Mouse (Mus musculus): Measurements from ENCODE around the gene Acad12. TPM values are rescaled to one million over a fixed set of nuclear protein-coding genes. Genes with fewer than 3 reads are reported as not detected.

Acad12 gene
- polyA plus RNA-seq, 1 experiment from 2014 or later: 2.0 TPM

- Histone ChIP-seq H3K4me1 (ENCODE audit: control insufficient read depth, insufficient read depth, low read length) (peaks cover 9% of the 10 kb centered on the region), H3K36me3 (ENCODE audit: control insufficient read depth, insufficient read depth, low read length) (peaks cover 9% of the 10 kb centered on the region), H3K4me2 (ENCODE audit: low read depth, low read length) (no peak overlapping the region), H3K27me3 (replicated peaks; ENCODE audit: control insufficient read depth, insufficient read depth, low read length) (no peaks in the 10 kb centered on the region), H3K4me3 (ENCODE audit: low read depth, low read length) (no peak overlapping the region), H3K27ac (replicated peaks; ENCODE audit: low read depth, low read length) (no peak overlapping the region), H3K9ac (ENCODE audit: low read depth, low read length) (no peak overlapping the region), H3K9me3 (ENCODE audit: control insufficient read depth, low read length) (no peaks in the 10 kb centered on the region)
- no peak for ATAC-seq (ENCODE audit: low read depth)
- no peak for DNase-seq (ENCODE audit: low spot score)
- 92% methylated on average over 10 of the region's 10 CpGs for WGBS
These were observed 33.7 kb downstream of the Acad12 start for GRCm38 (mm10) chr5:121585005-121585404.

- peak; percentile 81 for DNase-seq (ENCODE audit: low spot score)
- Histone ChIP-seq H3K9ac (ENCODE audit: low read depth, low read length) (no peak overlapping the region), H3K27ac (replicated peaks; ENCODE audit: low read depth, low read length) (no peak overlapping the region), H3K27me3 (replicated peaks; ENCODE audit: control insufficient read depth, insufficient read depth, low read length) (no peaks in the 10 kb centered on the region), H3K4me2 (ENCODE audit: low read depth, low read length) (no peak overlapping the region), H3K4me3 (ENCODE audit: low read depth, low read length) (no peak overlapping the region), H3K9me3 (ENCODE audit: control insufficient read depth, low read length) (no peaks in the 10 kb centered on the region), H3K36me3 (ENCODE audit: control insufficient read depth, insufficient read depth, low read length) (peaks cover 19% of the 10 kb centered on the region), H3K4me1 (ENCODE audit: control insufficient read depth, insufficient read depth, low read length) (peaks cover 9% of the 10 kb centered on the region)
- WGBS: 57% methylated on average over 10 of the region's 12 CpGs
- ATAC-seq (ENCODE audit: low read depth): peak; percentile 75; the same call in 1 of the 2 replicates
These were observed 34.8 kb downstream of the Acad12 start for GRCm38 (mm10) chr5:121583765-121584501.

GRCm38 (mm10) chr5:121581945-121582344 lies 36.8 kb downstream of the Acad12 start:
- 86% methylated on average over 8 of the region's 8 CpGs for WGBS
- Histone ChIP-seq H3K27ac (replicated peaks; ENCODE audit: low read depth, low read length) (no peak overlapping the region), H3K4me1 (ENCODE audit: control insufficient read depth, insufficient read depth, low read length) (peaks cover 9% of the 10 kb centered on the region), H3K9me3 (ENCODE audit: control insufficient read depth, low read length) (no peaks in the 10 kb centered on the region), H3K36me3 (ENCODE audit: control insufficient read depth, insufficient read depth, low read length) (peaks cover 30% of the 10 kb centered on the region), H3K4me3 (ENCODE audit: low read depth, low read length) (no peak overlapping the region), H3K4me2 (ENCODE audit: low read depth, low read length) (no peak overlapping the region), H3K9ac (ENCODE audit: low read depth, low read length) (no peak overlapping the region), H3K27me3 (replicated peaks; ENCODE audit: control insufficient read depth, insufficient read depth, low read length) (no peaks in the 10 kb centered on the region)
- DNase-seq (ENCODE audit: low spot score): no peak
- no peak for ATAC-seq (ENCODE audit: low read depth)

GRCm38 (mm10) chr5:121576927-121577488 lies 41.7 kb downstream of the Acad12 start:
- no peak for ATAC-seq (ENCODE audit: low read depth)
- H3K36me3 ChIP-seq (ENCODE audit: control insufficient read depth, insufficient read depth, low read length): peaks cover 61% of the 10 kb centered on the region
- no peaks in the 10 kb centered on the region for H3K27me3 ChIP-seq (replicated peaks; ENCODE audit: control insufficient read depth, insufficient read depth, low read length)

GRCm38 (mm10) chr5:121575867-121576266 lies 42.9 kb downstream of the Acad12 start:
- Histone ChIP-seq H3K4me3 (ENCODE audit: low read depth, low read length) (no peak overlapping the region), H3K27ac (replicated peaks; ENCODE audit: low read depth, low read length) (no peak overlapping the region), H3K36me3 (ENCODE audit: control insufficient read depth, insufficient read depth, low read length) (peaks cover 72% of the 10 kb centered on the region), H3K4me1 (ENCODE audit: control insufficient read depth, insufficient read depth, low read length) (no peaks in the 10 kb centered on the region), H3K9ac (ENCODE audit: low read depth, low read length) (no peak overlapping the region), H3K27me3 (replicated peaks; ENCODE audit: control insufficient read depth, insufficient read depth, low read length) (no peaks in the 10 kb centered on the region), H3K9me3 (ENCODE audit: control insufficient read depth, low read length) (no peaks in the 10 kb centered on the region), H3K4me2 (ENCODE audit: low read depth, low read length) (no peak overlapping the region)
- WGBS: 93% methylated on average over 11 of the region's 11 CpGs
- ATAC-seq (ENCODE audit: low read depth): no peak
- no peak for DNase-seq (ENCODE audit: low spot score)

More at GRCm38 (mm10) chr5:121576927-121577488, 41.7 kb downstream of the Acad12 start:
- H3K9ac ChIP-seq (ENCODE audit: low read depth, low read length): no peak overlapping the region
- no peak overlapping the region for H3K27ac ChIP-seq (replicated peaks; ENCODE audit: low read depth, low read length)
- DNase-seq (ENCODE audit: low spot score): no peak
- H3K4me3 ChIP-seq (ENCODE audit: low read depth, low read length): no peak overlapping the region
- H3K4me2 ChIP-seq (ENCODE audit: low read depth, low read length): no peak overlapping the region
- 80% methylated on average over 11 of the region's 11 CpGs for WGBS
- H3K9me3 ChIP-seq (ENCODE audit: control insufficient read depth, low read length): no peaks in the 10 kb centered on the region
- no peaks in the 10 kb centered on the region for H3K4me1 ChIP-seq (ENCODE audit: control insufficient read depth, insufficient read depth, low read length)

- no peak for DNase-seq (ENCODE audit: low spot score)
- Histone ChIP-seq H3K36me3 (ENCODE audit: control insufficient read depth, insufficient read depth, low read length) (peaks cover 71% of the 10 kb centered on the region), H3K4me2 (ENCODE audit: low read depth, low read length) (no peak overlapping the region), H3K27me3 (replicated peaks; ENCODE audit: control insufficient read depth, insufficient read depth, low read length) (no peaks in the 10 kb centered on the region), H3K9ac (ENCODE audit: low read depth, low read length) (no peak overlapping the region), H3K27ac (replicated peaks; ENCODE audit: low read depth, low read length) (no peak overlapping the region), H3K9me3 (ENCODE audit: control insufficient read depth, low read length) (no peaks in the 10 kb centered on the region), H3K4me3 (ENCODE audit: low read depth, low read length) (no peak overlapping the region), H3K4me1 (ENCODE audit: control insufficient read depth, insufficient read depth, low read length) (no peaks in the 10 kb centered on the region)
- WGBS: 89% methylated on average over 13 of the region's 13 CpGs
- ATAC-seq (ENCODE audit: low read depth): no peak
These were observed 44.6 kb downstream of the Acad12 start for GRCm38 (mm10) chr5:121574145-121574544.

GRCm38 (mm10) chr5:121570787-121571186 lies 48.0 kb downstream of the Acad12 start:
- H3K4me2 ChIP-seq (ENCODE audit: low read depth, low read length): no peak overlapping the region
- WGBS: 77% methylated on average over 1 of the region's 1 CpGs
- peaks cover 61% of the 10 kb centered on the region for H3K36me3 ChIP-seq (ENCODE audit: control insufficient read depth, insufficient read depth, low read length)
- H3K9me3 ChIP-seq (ENCODE audit: control insufficient read depth, low read length): no peaks in the 10 kb centered on the region
- H3K9ac ChIP-seq (ENCODE audit: low read depth, low read length): no peak overlapping the region
- no peak overlapping the region for H3K4me3 ChIP-seq (ENCODE audit: low read depth, low read length)
- no peak overlapping the region for H3K27ac ChIP-seq (replicated peaks; ENCODE audit: low read depth, low read length)
- H3K27me3 ChIP-seq (replicated peaks; ENCODE audit: control insufficient read depth, insufficient read depth, low read length): no peaks in the 10 kb centered on the region
- ATAC-seq (ENCODE audit: low read depth): no peak
- DNase-seq (ENCODE audit: low spot score): no peak
- no peaks in the 10 kb centered on the region for H3K4me1 ChIP-seq (ENCODE audit: control insufficient read depth, insufficient read depth, low read length)

GRCm38 (mm10) chr5:121569881-121570420 lies 48.8 kb downstream of the Acad12 start:
- peaks cover 52% of the 10 kb centered on the region for H3K36me3 ChIP-seq (ENCODE audit: control insufficient read depth, insufficient read depth, low read length)
- no peak overlapping the region for H3K27ac ChIP-seq (replicated peaks; ENCODE audit: low read depth, low read length)
- H3K4me3 ChIP-seq (ENCODE audit: low read depth, low read length): no peak overlapping the region
- no peaks in the 10 kb centered on the region for H3K27me3 ChIP-seq (replicated peaks; ENCODE audit: control insufficient read depth, insufficient read depth, low read length)
- no peak for ATAC-seq (ENCODE audit: low read depth)
- H3K9ac ChIP-seq (ENCODE audit: low read depth, low read length): no peak overlapping the region
- H3K4me2 ChIP-seq (ENCODE audit: low read depth, low read length): no peak overlapping the region
- H3K9me3 ChIP-seq (ENCODE audit: control insufficient read depth, low read length): no peaks in the 10 kb centered on the region
- no peaks in the 10 kb centered on the region for H3K4me1 ChIP-seq (ENCODE audit: control insufficient read depth, insufficient read depth, low read length)
- 73% methylated on average over 8 of the region's 9 CpGs for WGBS
- DNase-seq (ENCODE audit: low spot score): no peak

Data from embryonic facial prominence, embryonic 14.5 days (tissue).